Mouse (Mus musculus) small intestine, adult 2 months (tissue): ENCODE measurements around the gene Trak1. TPM values are rescaled to one million over a fixed set of nuclear protein-coding genes. Genes with fewer than 3 reads are reported as not detected.

ENCODE experiments used
- H3K27ac ChIP-seq: fragments of 200-500 bp; 2 replicates; pipeline ENCODE4 v1.5.1; 2012; ENCODE audit warnings: low read depth, low read length, control low read depth, inconsistent platforms; ENCODE audit not compliant: insufficient read depth
- H3K27me3 ChIP-seq: fragments of 200-500 bp; 2 replicates; pipeline ENCODE4 v1.6.1; 2012; ENCODE audit warnings: mild to moderate bottlenecking, moderate library complexity, low read length, inconsistent platforms; ENCODE audit not compliant: control insufficient read depth, insufficient read depth
- H3K36me3 ChIP-seq: fragments of 200-500 bp; 2 replicates; pipeline ENCODE4 v1.6.1; 2012; ENCODE audit warnings: mild to moderate bottlenecking, low read length, control low read depth, inconsistent platforms; ENCODE audit not compliant: control insufficient read depth, insufficient read depth
- H3K4me1 ChIP-seq: fragments of 200-500 bp; 2 replicates; pipeline ENCODE4 v1.6.1; 2012; ENCODE audit warnings: low read length, inconsistent platforms, mixed read lengths; ENCODE audit not compliant: control insufficient read depth, insufficient read depth, insufficient read length
- H3K4me3 ChIP-seq: fragments of 200-500 bp; 2 replicates; pipeline ENCODE4 v1.5.1; 2012; ENCODE audit warnings: low read depth, mild to moderate bottlenecking, control low read depth, inconsistent platforms, low read length, moderate library complexity
- CTCF ChIP-seq: fragments of 200-500 bp; IDR thresholded peaks from 2 replicates; pipeline ENCODE4 v1.5.1; 2012; ENCODE audit warnings: low read depth, mild to moderate bottlenecking, control low read depth, inconsistent platforms, low read length, moderate library complexity, mixed read lengths; ENCODE audit not compliant: insufficient replicate concordance, insufficient read length; ENCODE audit errors: extremely low read depth
- POLR2A ChIP-seq: fragments of 200-500 bp; IDR thresholded peaks from 2 replicates; pipeline ENCODE4 v1.6.1; 2012; ENCODE audit warnings: low read depth, mild to moderate bottlenecking, control low read depth, inconsistent platforms, low read length, moderate library complexity
- WGBS: fragments of 180-500 bp; shearing (Covaris S2); methylation state at CpG from one replicate; pipeline ENCODE4 v1.1.7; 2018; 5-methylcytosine and 5-hydroxymethylcytosine counted together
- polyA plus RNA-seq: library from polyadenylated mRNA; depleted of rRNA; stranded (reverse); fragments of >200 nt; gene quantifications from 2 replicates; pipeline ENCODE4 v1.2.3, GENCODE M21; 2012

Trak1 gene
- polyA plus RNA-seq, 1 experiment: 99.8 TPM

- no peaks in the 10 kb centered on the region for H3K27me3 ChIP-seq
- 88% methylated on average over 7 of the region's 7 CpGs for WGBS
- H3K4me1 ChIP-seq: peaks cover 45% of the 10 kb centered on the region
- TF ChIP-seq CTCF: no peak
- TF ChIP-seq POLR2A: no peak
- no peak overlapping the region for H3K27ac ChIP-seq
- peaks cover 20% of the 10 kb centered on the region for H3K36me3 ChIP-seq
- H3K4me3 ChIP-seq: no peak overlapping the region
Measured at GRCm38 (mm10) chr9:121429592-121429991, 132.3 kb downstream of the Trak1 start.

- no peak overlapping the region for H3K27ac ChIP-seq
- TF ChIP-seq POLR2A (no peak), CTCF (no peak)
- H3K4me1 ChIP-seq: peaks cover 43% of the 10 kb centered on the region
- H3K4me3 ChIP-seq: no peak overlapping the region
- peaks cover 20% of the 10 kb centered on the region for H3K36me3 ChIP-seq
- 52% methylated on average over 6 of the region's 6 CpGs for WGBS
- no peaks in the 10 kb centered on the region for H3K27me3 ChIP-seq
Measured at GRCm38 (mm10) chr9:121430379-121430778, 133.1 kb downstream of the Trak1 start.

- 76% methylated on average over 15 of the region's 15 CpGs for WGBS
- H3K4me3 ChIP-seq: no peak overlapping the region
- peaks cover 46% of the 10 kb centered on the region for H3K4me1 ChIP-seq
- H3K27ac ChIP-seq: peak overlapping the region; percentile 97
- H3K27me3 ChIP-seq: no peaks in the 10 kb centered on the region
- H3K36me3 ChIP-seq: peaks cover 23% of the 10 kb centered on the region
- TF ChIP-seq CTCF (no peak), POLR2A (no peak)
Measured at GRCm38 (mm10) chr9:121433745-121434528, 136.6 kb downstream of the Trak1 start.

GRCm38 (mm10) chr9:121435332-121435956 lies 138.1 kb downstream of the Trak1 start:
- no peaks in the 10 kb centered on the region for H3K27me3 ChIP-seq
- peaks cover 23% of the 10 kb centered on the region for H3K36me3 ChIP-seq
- no peak for TF ChIP-seq POLR2A
- no peak for TF ChIP-seq CTCF
- 24% methylated on average over 3 of the region's 3 CpGs for WGBS
- peaks cover 42% of the 10 kb centered on the region for H3K4me1 ChIP-seq
- peak overlapping the region; percentile 98 for H3K27ac ChIP-seq
- no peak overlapping the region; the same call in 1 of the 2 replicates for H3K4me3 ChIP-seq

GRCm38 (mm10) chr9:121436501-121436900 lies 139.2 kb downstream of the Trak1 start:
- no peak overlapping the region for H3K4me3 ChIP-seq
- H3K27ac ChIP-seq: peak overlapping the region; percentile 98
- H3K27me3 ChIP-seq: no peaks in the 10 kb centered on the region
- TF ChIP-seq POLR2A (0 out of 2 replicates have a peak, but pooled peaks have one; percentile 34), CTCF (no peak)
- WGBS: 44% methylated on average over 1 of the region's 1 CpGs
- H3K36me3 ChIP-seq: peaks cover 31% of the 10 kb centered on the region
- peaks cover 37% of the 10 kb centered on the region for H3K4me1 ChIP-seq

- H3K36me3 ChIP-seq: peaks cover 72% of the 10 kb centered on the region
- WGBS: 94% methylated on average over 1 of the region's 1 CpGs
- H3K4me1 ChIP-seq: peaks cover 7% of the 10 kb centered on the region
- no peaks in the 10 kb centered on the region for H3K27me3 ChIP-seq
- no peak overlapping the region for H3K27ac ChIP-seq
- no peak overlapping the region for H3K4me3 ChIP-seq
- TF ChIP-seq CTCF: no peak
- TF ChIP-seq POLR2A: no peak
Measured at GRCm38 (mm10) chr9:121442145-121442544, 144.8 kb downstream of the Trak1 start.
